Mouse (Mus musculus) liver, postnatal 0 days (tissue): ENCODE results near the gene Phyhd1.

Experiments used
- CTCF ChIP-seq: sonication (generic); IDR thresholded peaks from 2 replicates; pipeline ENCODE4 v1.5.1; 2016; ENCODE audit warnings: antibody characterized with exemption, low read depth
- EP300 ChIP-seq: IDR thresholded peaks from 2 replicates; pipeline ENCODE4 v1.6.1; 2016; ENCODE audit warnings: antibody characterized with exemption, low read depth, mild to moderate bottlenecking

DNA sequence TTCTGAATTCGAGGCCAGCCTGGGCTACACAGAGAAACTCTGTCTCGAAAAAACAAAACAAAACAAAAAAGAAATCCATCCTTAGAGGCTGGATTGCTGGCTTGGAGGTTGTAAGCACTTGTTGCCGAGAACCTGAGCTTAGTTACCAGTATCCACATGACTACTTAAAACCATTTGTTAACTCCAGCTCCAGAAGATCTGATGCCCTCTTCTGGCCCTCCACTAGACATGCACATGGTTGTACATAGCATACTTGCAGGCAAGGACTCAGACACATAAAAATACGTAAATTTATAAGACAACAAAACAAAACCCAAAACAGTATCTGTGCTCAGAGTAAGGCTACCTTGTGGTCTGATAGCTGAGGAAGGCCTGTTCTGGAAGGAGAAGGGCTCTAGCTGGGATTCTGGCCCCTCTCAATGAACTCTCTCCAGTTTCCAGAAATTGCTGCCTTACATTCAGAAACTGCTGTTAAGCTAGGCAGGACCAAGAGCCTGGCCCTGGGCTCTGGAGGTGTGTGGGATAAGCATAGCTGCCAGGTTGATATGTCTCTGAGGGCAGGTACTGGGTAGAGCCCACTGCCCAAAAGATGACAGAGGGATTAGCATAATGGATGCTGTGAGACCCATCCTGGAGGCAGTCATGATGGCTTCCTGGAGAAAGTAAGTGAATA lies 4.8 kb upstream of the Phyhd1 start:
- TF ChIP-seq CTCF, result peak; percentile 43; the same call in 1 of the 2 replicates
- no peak for TF ChIP-seq EP300
